Mouse (Mus musculus) heart, adult 2 months (tissue): ENCODE results near the gene Glmp.

Experiments
- EP300 ChIP-seq: fragments of 200-500 bp; IDR thresholded peaks from 2 replicates; pipeline ENCODE4 v1.6.1; 2011; ENCODE audit warnings: low read depth, low read length, control low read depth; ENCODE audit not compliant: insufficient read depth
- POLR2A ChIP-seq: fragments of 200-500 bp; IDR thresholded peaks from 2 replicates; pipeline ENCODE4 v1.6.1; 2011; ENCODE audit warnings: mild to moderate bottlenecking, low read depth, low read length, control low read depth; ENCODE audit not compliant: insufficient read depth

DNA sequence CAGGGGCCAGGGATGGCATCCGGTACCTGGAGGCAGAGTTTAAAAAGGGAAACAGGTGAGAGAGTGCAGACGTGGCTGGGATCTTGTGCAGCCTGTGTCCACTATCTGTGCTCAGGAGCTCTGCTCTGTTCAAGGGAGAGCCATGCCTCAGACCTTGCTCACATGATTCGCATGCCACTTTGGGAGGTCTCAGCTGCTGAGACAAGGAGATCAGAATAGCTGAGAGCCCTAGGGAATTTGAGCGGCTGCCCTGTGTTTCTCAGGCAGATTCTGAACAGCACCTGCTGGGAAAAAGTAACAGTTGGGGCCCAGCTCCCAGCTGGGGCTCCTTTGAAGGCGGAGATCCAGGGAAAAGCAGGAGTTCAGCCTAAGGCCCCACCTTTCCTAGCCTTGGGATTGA, 34.8 kb downstream of the Glmp start:
- no peak for TF ChIP-seq POLR2A
- no peak for TF ChIP-seq EP300
